Mouse (Mus musculus) embryo, embryonic 11.5 days (tissue): ENCODE measurements around the gene Hacd3.
"Not testable (repeated sequence)": the region's sequence is repeated elsewhere in the genome, so short reads cannot be mapped to it uniquely, and the experiment has no call there.

Experiments used
- DNase-seq: peaks from one replicate; pipeline ENCODE4 v3.0.0-alpha.2; 2012; ENCODE audit warnings: low read depth, low spot score

Hacd3 gene

DNA sequence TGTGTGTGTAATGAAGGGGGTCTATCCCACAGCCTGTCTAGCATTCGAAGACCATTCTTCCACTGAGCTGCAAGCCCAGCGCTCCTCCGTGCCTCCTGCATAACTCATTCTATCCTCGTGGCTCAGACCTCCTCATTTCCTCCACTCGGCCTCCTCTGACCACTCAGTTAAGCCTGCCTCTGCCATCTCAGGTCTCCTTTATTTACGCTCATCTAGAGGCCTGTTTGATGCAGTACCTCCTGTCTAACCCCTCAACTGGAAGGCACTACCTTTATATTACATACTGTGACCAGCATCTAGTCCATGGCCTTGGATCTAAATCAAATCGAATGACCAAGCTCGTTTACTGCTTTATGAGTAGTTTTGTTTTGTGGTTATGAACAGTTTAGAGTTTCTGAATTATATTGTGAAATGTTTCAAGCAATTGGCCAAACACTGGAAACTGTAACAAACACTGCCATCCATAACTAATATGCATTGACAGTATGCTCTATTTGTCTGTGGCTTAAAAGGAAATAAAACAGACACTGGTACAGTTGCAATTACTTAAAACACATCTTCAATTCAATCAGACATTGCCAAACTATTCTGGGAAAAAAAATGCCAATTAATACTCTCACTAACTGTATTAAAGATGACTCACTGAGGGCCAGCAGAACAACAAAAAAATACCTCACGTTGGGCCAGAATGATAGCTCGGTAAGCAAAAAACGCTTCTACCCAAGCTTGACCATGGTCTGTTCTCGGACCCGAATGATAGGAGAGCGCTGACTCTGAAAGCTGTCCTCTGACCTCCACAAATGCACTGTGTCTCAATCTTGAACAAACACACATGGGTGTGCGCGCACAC lies 4.3 kb downstream of the Hacd3 start:
- DNase-seq, result no peak

DNA sequence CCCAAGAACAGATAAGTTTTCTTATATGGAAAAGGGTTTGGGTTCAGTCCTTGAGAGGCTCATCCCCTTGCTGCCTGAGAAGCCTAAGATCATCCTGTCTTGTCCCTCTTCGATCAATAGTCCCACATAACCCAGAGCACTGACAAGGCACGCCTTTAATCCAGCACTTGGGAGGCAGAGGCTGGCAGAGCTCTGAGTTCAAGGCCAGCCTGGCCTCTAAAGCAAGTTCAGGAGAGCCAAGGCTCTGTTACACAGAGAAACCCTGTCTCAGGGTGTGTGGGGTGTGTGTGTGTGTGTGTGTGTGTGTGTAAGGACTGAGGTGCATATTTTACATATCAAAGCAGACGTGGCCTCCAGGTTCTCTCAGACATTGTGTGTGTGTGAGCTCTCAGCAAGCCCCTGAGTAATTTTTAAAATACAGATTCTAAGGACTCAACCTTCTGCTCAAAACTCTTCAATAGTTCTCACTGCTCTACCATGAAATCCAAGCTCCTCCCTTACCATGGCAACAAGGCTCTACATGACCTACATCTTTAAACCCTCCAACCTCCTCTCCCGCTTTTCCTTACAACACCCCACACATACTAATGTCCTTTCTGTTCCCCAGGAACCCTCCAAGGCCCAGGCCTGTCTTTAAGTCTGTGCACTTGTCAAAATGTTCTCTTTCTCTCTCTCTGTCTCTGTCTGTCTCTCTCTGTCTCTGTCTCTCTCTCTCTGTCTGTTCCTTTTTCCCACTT lies 5.1 kb downstream of the Hacd3 start:
- DNase-seq, result no peak

DNA sequence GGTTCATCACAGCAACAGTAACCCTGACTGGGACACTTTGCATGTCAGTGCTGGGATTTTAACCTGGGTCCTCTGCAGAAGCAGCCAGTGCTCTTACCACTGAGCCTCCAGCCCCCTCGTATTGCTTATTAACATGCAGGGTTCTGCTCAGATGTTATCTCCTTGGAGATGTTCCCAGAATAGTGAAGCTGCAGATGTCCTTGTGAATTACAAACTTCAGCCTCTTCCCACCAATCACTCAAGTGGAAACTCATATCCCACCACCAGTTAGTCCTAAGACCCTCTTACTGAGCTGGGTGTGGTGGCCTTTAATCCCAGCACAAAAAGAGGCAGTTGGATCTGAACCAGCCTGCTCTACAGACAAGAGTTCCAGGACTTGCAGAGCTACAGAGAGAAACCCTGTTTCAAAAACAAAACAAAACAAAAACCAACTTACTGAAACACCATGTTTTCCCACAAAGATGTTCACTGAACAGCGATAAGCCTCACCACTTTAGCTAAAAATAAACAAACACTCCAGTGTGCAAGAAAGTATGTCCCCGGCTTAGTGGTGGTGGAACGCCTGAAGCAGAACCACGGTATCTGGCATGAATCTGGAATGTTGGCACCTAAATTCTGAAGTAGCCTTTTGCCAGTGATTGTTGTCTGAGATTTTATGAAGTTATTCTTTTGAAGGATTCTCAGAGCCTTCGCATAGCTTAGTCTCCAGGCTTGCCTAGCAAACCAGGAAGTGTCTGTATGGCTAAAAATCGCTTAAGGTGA lies 5.9 kb downstream of the Hacd3 start:
- DNase-seq, result no peak

DNA sequence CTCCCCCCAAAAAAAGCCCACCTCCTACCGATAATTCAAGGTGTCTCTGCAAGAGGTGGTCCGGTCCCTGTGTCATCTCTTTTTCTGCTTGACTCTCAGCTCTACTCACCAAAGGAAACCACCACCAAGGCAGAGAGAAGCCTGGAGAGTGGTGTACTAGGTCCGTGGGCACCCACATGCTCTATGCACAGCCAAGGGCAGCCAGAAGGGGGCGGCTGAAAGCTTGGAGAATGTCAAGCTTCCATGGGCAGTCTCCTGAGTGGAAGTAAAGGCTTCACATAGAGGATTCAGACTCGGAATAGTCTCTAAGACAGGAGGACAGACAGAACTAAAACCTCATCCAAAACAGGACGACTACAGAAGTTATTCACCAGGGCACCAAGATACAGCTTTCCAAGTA lies 10.2 kb downstream of the Hacd3 start:
- DNase-seq, result no peak

DNA sequence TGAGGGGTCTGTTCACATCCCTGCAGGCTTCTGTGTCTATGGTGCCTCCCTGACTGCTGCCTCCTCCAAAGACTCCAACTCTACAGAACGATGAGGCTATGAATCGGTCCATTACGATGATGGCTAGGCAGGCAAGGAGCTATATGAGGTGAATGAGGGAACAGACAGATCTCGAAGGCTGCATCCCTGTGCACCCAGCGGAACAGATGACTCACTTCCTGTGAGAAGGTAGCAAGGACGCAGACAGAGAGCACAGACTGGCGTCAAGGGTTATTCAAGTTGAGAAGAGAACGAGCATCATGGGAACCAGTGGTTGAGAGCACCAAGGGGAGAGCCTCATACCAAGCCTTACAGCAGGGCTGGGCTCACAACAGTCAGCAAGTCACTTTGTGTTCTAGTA lies 10.9 kb downstream of the Hacd3 start:
- no peak for DNase-seq

DNA sequence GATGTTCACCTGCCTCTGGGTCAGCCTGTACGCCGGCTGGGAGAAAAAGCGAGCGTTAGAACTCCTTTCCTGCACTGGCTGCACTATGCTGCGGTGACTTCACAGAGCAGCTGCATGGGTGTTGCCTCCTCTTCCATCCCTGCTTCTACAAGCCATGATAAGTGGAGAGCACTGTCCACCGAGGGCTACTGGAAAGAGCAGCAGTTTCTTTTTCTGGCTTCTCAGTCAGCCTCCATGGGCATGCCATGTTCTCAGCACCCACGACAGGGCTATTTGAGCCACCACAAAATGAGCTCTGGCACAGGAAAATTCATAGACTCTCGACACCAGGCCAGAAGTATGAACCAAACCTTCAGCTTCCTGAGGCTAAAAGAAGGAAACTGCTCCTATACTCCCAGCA lies 15.8 kb downstream of the Hacd3 start:
- DNase-seq, result no peak

DNA sequence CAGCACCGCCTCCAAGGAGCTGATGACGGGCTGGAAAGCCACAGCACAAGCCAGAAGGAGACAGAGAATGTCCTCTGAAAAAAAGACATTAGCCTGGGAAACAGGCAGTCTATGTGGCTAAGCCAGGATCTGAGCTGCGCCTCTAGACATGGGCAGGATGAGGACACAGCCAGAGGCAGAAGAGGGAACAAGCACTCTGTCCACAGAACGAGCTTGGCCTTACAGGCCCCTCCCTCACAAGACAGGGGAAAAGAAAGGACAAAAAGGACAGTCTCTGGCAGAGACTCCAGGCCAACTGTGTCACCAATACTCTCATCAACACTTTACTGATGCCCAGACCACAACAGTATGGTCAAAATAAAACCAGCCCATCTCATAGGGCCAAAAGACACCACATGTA lies 20.0 kb downstream of the Hacd3 start:
- no peak for DNase-seq

DNA sequence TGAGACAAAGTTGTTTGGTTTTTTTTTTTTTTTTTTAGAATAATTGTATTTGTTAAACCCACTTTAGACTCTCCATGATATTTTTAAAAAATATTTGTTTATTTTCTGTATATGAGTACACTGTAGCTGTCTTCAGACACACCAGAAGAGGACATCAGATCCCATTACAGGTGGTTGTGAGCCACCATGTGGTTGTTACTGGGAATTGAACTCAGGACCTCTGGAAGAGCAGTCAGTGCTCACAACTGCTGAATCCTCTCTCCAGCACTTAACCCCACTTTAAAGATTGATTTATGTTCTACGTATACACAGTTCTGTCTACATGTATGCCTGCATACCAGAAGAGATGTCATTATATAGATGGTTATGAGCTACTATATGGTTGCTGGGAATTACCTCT lies 26.0 kb downstream of the Hacd3 start:
- not testable (repeated sequence) for DNase-seq

DNA sequence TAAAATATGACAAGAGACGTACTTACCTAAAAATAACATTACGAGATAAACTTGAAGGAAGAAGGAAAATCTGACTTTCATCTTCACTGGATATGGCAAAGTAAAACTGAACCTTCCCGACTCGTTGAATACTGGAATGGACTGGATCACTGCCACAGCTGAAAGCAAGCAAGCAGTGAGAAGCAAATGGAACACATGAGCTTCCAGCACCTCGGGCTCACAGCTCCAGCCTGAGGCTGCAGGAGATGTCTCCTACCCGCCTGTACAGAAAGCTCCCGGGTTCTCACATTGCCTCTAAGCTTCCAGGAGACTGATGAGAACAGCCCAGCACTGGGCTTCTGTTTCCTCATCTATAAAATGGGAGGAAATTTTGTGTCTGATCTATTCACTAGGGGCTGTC lies 31.2 kb downstream of the Hacd3 start:
- no peak for DNase-seq

DNA sequence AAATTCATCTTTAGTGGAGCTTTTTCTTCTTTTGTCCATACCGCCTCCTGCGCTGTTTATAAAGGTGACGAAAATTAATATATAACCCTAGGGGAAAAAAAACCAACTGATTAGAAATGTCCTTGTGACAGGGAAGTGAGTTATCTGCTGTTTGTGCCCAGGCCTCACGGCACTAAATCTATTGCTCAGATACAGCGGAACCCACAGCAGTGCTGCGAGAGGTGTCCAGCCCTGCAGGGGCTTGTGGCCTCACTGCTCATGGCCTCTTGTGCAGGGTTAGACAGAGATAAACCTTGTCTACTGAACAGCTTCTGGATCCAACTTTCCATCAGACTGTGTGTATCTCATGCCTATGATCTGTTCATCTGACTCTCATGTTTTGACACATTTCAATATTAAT lies 33.0 kb downstream of the Hacd3 start:
- no peak for DNase-seq

DNA sequence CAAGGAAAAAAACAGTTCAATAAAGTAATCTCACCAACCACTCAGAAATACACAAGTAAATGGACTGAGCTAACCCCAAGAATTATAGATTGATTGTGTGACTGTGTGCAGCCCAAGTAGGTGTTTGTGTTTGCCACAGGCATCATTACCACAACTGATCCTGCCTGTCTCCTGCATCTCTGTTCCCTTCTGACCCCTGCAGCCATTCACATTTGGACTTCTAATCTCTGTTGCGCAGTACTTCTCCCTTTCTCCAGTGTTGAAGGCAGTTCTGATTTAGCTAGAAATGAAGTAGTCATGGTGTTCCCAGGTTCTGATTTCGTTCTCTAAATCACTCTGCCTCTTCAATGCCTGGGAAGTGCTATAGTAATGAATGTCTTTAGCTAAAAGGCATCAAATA lies 33.8 kb downstream of the Hacd3 start:
- DNase-seq, result no peak

DNA sequence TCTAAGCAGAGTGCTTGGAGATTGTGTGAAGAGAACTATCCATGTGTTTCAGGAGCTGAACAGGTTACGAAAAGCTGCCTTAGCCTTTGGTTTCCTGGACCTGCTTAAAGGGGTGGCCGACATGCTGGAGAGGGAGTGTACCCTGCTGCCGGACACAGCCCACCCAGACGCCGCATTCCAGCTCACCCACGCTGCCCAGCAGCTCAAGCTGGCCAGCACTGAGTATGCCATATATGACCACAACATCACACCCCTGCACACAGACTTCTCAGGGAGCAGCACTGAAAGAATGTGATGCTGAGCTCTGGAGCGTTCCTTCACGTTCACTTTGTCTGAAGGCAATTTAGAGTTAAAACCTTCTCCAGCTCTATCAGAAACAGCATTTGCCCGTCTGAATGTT lies 35.7 kb downstream of the Hacd3 start:
- no peak for DNase-seq

DNA sequence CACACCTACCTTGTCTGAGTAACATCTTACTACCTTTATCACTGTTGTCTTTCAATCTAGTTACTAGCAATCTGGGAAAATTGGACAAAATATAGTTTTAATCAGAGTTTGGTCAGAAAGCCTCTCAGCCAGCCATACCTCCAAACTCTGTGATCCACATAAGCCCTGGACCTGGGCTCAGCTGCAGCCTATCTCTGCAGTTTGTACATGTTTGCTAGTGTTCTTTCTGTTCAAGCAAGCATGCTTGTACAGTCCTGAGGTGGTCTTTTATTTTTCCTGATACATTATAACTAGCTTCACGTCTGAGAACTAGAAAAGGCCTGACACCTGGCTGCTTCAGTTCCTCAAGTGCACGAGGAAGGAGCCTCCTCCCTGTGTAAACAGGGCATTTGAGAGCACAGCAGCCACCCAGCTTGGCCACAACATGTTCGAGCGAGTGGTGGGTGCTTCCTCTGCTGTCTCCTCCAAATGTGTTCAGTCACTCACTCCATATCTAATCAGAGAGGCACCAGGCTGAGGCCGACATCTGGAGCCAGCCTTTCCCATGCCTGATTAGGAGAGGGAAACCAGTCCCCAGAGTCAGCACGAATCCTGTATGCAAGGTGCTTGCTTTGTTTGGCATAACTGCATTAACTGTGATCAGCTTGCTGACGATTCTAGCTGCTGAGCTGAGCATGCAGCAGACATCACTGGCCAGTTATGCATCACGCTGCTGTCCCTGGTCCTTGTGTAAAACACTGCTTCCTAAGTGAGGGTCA lies 36.3 kb downstream of the Hacd3 start:
- DNase-seq, result no peak

DNA sequence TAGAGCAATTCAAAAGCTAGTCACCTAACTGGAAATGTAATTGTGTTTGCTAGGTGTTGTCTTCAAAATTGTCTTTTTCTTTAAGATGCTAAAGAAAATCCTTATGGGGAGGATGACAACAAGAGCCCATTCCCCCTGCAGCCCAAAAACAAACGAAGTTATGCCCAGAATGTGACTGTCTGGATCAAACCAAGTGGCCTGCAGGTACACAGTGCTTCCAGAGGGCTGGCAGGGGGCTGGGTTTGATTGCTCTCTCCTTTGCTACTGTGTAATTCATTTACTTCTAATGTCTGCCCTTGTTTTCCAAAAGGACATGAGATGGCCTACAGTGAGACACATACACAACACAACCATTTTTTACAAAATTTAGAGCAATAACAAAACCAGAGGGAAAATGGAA lies 39.6 kb downstream of the Hacd3 start:
- no peak for DNase-seq

DNA sequence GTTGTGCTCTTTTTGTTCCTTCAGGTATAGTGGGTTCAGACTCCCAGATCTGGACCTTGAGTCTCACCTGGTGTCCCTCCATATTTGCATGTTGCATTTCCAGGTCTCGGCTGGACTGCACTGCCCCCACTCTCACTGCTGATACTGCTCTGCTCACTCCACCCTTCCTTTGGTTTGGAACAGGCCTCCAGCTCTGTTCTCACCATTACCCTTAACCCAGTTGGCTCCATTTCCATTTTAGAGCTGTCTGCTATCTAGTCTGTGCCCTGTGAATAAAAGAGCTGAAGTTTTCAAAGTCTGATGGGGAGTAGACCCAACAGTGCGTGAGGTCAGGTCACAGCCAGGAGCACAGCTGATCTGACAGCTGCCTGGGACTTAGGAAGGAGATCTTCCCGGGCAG lies 40.9 kb downstream of the Hacd3 start:
- DNase-seq, result no peak

DNA sequence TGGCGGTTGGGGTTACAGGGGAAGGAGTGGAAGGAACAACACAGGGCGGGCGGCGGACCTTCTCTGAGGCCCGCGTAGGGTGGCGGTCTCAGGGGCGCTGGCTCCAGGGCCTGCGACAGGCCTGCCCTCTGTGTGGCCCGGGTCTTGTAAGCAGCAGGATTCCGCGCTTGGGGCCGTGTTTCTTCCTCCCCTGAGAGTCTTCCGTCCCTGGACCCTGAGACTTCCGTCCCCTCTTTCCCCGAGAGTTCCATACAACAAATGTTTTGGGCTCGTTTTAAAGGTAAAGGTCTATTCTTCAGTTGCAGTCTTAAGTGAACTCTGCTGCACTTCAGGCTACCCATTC lies 60.5 kb downstream of the Hacd3 start:
- no peak for DNase-seq

DNA sequence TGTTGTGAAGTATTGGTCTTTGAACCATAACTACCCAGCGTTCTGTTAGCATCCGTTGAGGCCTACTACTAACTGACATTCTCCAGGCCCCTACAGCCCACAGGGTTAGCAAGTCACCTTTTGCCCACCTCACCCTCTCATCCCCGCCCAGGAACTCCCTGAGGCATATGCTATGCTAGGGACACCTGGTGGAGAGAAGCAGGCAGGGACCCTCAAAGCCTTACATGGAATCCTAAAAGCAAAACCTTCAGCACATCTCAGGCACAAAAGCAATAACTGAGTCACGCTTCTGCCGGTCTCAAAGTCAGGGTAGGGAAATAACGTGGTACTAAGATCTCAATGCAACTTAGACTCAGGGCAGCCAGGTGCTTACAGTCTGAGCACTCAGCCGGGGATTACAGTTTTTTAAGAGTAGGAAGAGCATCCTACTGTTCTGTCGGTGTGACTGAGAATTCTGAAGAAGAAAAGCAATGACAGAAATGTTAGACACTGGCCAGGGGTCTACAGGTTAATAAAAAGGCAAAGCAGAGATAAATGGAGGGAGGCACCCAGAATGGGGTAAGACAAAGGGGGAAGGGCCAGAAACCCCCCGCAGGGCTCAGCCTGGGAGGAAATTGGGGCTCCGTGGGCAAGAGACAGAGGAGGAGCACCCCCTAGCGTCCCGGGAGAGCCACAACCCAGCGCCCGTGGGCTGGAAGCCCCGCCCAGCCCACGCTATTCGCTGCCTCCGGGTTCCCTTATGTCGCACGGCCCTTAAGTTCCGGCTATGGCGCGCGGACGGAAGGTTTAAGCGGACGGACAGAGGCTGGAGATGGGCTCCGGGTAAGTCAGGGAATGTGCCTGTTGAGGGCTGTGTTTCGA lies 61.1 kb downstream of the Hacd3 start, which contains the start of gene Ints14:
Ints14 (plus strand) TSS at position 789 of the 861 bp plus-strand sequence.
- peak; percentile 91 for DNase-seq

DNA sequence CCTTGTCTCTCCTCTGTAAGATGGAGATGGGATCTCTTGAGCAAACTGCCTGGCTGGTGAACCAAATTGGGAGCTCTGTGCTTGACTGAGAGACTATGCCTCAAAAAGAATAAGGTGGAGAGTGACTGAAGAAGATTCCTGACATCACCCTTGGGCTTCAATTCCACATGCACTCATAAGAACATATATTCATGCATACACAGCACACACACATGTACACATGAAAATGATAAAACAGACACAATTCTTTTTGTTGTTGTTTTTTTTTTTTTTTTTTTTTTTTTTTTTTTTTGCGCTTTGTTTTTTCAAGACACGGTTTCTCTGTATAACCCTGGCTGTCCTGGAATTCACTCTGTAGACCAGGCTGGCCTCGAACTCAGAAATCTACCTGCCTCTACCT lies 64.2 kb downstream of the Hacd3 start:
- DNase-seq, result no peak

DNA sequence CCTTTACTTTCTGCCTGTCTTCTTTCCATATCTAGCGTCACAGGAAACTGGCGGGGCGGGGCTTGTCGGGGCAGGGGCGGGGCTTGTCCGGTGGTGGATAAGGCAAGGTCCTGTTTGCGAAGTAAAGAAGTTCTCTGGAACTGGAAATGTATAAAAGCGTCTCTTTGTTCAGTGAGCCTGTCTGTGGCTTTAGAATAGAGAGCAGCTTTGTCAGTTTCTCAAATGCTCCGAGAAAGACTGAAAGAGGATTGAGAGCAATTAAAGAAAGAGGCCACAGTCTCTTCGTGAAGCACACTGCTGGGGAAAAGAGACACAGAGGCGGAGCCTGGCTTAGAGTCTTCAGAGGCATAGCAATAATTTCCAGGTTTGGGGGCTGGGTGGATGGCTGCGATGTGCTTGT lies 65.2 kb downstream of the Hacd3 start:
- DNase-seq, result no peak

DNA sequence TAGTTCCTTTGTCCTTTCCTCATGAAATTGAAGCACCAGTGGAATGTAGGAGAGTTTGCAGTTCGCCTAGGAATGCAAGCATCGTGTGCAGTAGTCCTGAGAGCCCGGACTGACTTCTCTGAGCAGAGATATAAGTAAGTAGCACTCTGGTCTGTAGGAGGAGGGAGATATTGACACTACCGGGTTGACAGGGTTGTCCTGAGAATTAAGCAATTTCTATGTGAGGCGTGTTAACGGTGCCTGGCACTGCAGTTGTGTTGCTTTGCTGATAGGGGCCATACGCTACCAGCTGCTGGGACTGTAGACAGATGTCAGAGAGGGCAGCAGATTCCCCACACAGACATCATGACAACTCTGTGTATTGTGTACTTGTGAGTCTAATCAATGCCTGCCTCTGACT lies 68.3 kb downstream of the Hacd3 start:
- DNase-seq, result no peak

DNA sequence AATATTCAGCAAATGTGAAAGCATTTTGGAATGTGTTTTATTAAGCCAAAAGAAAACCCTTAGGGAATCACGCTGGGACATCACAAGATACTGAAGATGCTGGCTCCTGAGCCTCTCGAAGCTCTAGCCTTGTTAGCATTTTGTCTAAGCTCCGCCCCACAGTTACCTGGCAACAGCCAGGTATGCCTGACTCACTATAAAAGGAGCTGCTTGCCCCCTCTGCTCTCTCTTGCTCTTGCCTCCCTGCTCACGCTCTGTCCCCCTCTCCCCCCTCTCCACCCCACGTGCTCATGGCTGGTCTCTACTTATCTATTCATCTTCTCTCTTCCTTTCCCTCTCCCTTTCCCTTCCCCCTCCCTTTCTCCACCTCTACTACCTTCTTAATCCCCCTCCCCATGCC lies 69.4 kb downstream of the Hacd3 start:
- no peak for DNase-seq
